Mouse (Mus musculus) spleen, postnatal 0 days (tissue): ENCODE measurements around the gene Olfr802. TPM values are rescaled to one million over a fixed set of nuclear protein-coding genes. Genes with fewer than 3 reads are reported as not detected.

Source experiments
- polyA plus RNA-seq: library from polyadenylated mRNA; unstranded; fragments of >200 nt; fragmentation: Nextera tagmentation; extraction: Ambion mirVana; gene quantifications from 2 replicates; pipeline ENCODE4 v1.2.1, GENCODE M21; 2015

The Olfr802 gene
- polyA plus RNA-seq = 0.02 TPM in 1 of 2 replicates, not detected in the other

GRCm38 (mm10) chr10:129688069-129688468 lies at the start of gene Olfr802:
Olfr802 (minus strand) TSS chr10:129688169.

GRCm38 (mm10) chr10:129729275-129729674 lies 41.3 kb upstream of the Olfr802 start, which contains the start of gene Olfr805:
Olfr805 (minus strand) TSS chr10:129729375.

GRCm38 (mm10) chr10:129702910-129703309 lies 14.9 kb upstream of the Olfr802 start, which contains the start of gene Olfr804:
Olfr804 (plus strand) TSS chr10:129703210.

GRCm38 (mm10) chr10:129694186-129694585 lies 6.2 kb upstream of the Olfr802 start, which contains the start of gene Olfr803:
Olfr803 (minus strand) TSS chr10:129694286.

GRCm38 (mm10) chr10:129673765-129674164 lies 14.2 kb downstream of the Olfr802 start, which contains the start of gene Olfr801:
Olfr801 (minus strand) TSS chr10:129673865.

GRCm38 (mm10) chr10:129657394-129657793 lies 30.6 kb downstream of the Olfr802 start, which contains the start of gene Olfr800:
Olfr800 (plus strand) TSS chr10:129657694.

GRCm38 (mm10) chr10:129637184-129637583 lies 50.8 kb downstream of the Olfr802 start, which contains the start of gene Olfr799:
Olfr799 (plus strand) TSS chr10:129637484.

GRCm38 (mm10) chr10:129627834-129628233 lies 60.1 kb downstream of the Olfr802 start, which contains the start of gene Olfr798:
Olfr798 (minus strand) TSS chr10:129627934.

Other genes starting within 250 kb of the Olfr802 start
- not detected in 2 replicates for gene Olfr787, start 226.3 kb downstream of the Olfr802 start, polyA plus RNA-seq
- not detected in 2 replicates for gene Olfr788, start 217.2 kb downstream of the Olfr802 start, polyA plus RNA-seq
- gene Olfr789, start 203.4 kb downstream of the Olfr802 start, polyA plus RNA-seq = not detected in 2 replicates
- not detected in 2 replicates for gene Olfr790, start 189.7 kb downstream of the Olfr802 start, polyA plus RNA-seq
- not detected in 2 replicates for gene Olfr791, start 166.4 kb downstream of the Olfr802 start, polyA plus RNA-seq
- gene Olfr792, start 149.0 kb downstream of the Olfr802 start, polyA plus RNA-seq = not detected in 2 replicates
- gene Olfr794, start 120.5 kb downstream of the Olfr802 start, polyA plus RNA-seq = not detected in 2 replicates
- not detected in 2 replicates for gene Olfr796, start 75.6 kb downstream of the Olfr802 start, polyA plus RNA-seq
- gene Olfr798, start 60.2 kb downstream of the Olfr802 start, polyA plus RNA-seq = not detected in 2 replicates
- gene Olfr799, start 50.7 kb downstream of the Olfr802 start, polyA plus RNA-seq = not detected in 2 replicates
- gene Olfr800, start 30.5 kb downstream of the Olfr802 start, polyA plus RNA-seq = not detected in 2 replicates
- gene Olfr801, start 14.3 kb downstream of the Olfr802 start, polyA plus RNA-seq = not detected in 2 replicates
- not detected in 2 replicates for gene Olfr803, start 6.1 kb upstream of the Olfr802 start, polyA plus RNA-seq
- not detected in 2 replicates for gene Olfr804, start 15.0 kb upstream of the Olfr802 start, polyA plus RNA-seq
- gene Olfr805, start 41.2 kb upstream of the Olfr802 start, polyA plus RNA-seq = not detected in 2 replicates
- not detected in 2 replicates for gene Olfr806, start 53.8 kb upstream of the Olfr802 start, polyA plus RNA-seq
- gene Olfr807, start 69.6 kb upstream of the Olfr802 start, polyA plus RNA-seq = not detected in 2 replicates
- not detected in 2 replicates for gene Olfr808, start 77.3 kb upstream of the Olfr802 start, polyA plus RNA-seq
- not detected in 2 replicates for gene Olfr809, start 86.5 kb upstream of the Olfr802 start, polyA plus RNA-seq
- gene Olfr810, start 106.7 kb upstream of the Olfr802 start, polyA plus RNA-seq = not detected in 2 replicates
- not detected in 2 replicates for gene Olfr811, start 116.2 kb upstream of the Olfr802 start, polyA plus RNA-seq
- gene Olfr812, start 157.9 kb upstream of the Olfr802 start, polyA plus RNA-seq = not detected in 2 replicates
- not detected in 2 replicates for gene Olfr813, start 167.2 kb upstream of the Olfr802 start, polyA plus RNA-seq
- not detected in 2 replicates for gene Olfr814, start 191.7 kb upstream of the Olfr802 start, polyA plus RNA-seq
- gene Olfr815, start 217.7 kb upstream of the Olfr802 start, polyA plus RNA-seq = not detected in 2 replicates
- not detected in 2 replicates for gene Olfr816, start 227.4 kb upstream of the Olfr802 start, polyA plus RNA-seq